Comparison of ENCODE assay signal across 13 mouse cellular contexts in genomic region chr9:45815525-45815924, GRCm38 (mm10). TPM values are rescaled to one million over a fixed set of nuclear protein-coding genes. Genes with fewer than 3 reads are reported as not detected.
DNase-seq lines count a peak whose midpoint lies in the region; ATAC-seq and TF ChIP-seq lines count a peak whose summit lies in the region.
"Had no signal": no experiment of that assay in that cellular context is flagged by ENCODE, and none has a peak within 500 bp of the region (broad histone marks: within the 10 kb centered on the region; RNA-seq: fewer than 3 reads in every experiment).

No protein-coding gene starts in this region.

- no peak overlapping the region for H3K4me3 ChIP-seq in heart, embryonic 15.5 days
- H3K4me3 ChIP-seq in hindbrain, postnatal 0 days (ENCODE audit: low read length): no peak overlapping the region
- H3K4me3 ChIP-seq: embryonic facial prominence, embryonic 13.5 days; heart, embryonic 13.5 days; limb, embryonic 10.5 days had no signal

- TF ChIP-seq CTCF in hindbrain, postnatal 0 days (IDR thresholded peaks at IDR 0.05; ENCODE audit: low read depth): no peak

- H3K9ac ChIP-seq in heart, embryonic 15.5 days: no peak overlapping the region
- no peak overlapping the region for H3K9ac ChIP-seq in hindbrain, postnatal 0 days (replicated peaks; ENCODE audit: low read length)
- H3K9ac ChIP-seq: embryonic facial prominence, embryonic 13.5 days; heart, embryonic 13.5 days had no signal

- intact Hi-C loops in heart, postnatal 14 days (cut with DNase I): no loop called here

- no peak overlapping the region for H3K4me2 ChIP-seq in heart, embryonic 15.5 days
- H3K4me2 ChIP-seq in hindbrain, postnatal 0 days (ENCODE audit: low read depth, low read length): no peak overlapping the region
- H3K4me2 ChIP-seq: embryonic facial prominence, embryonic 13.5 days; heart, embryonic 13.5 days had no signal

- ATAC-seq in heart, embryonic 15.5 days (replicated peaks; ENCODE audit: insufficient number of reproducible peaks, insufficient read depth, low FRiP score, low read depth): no peak
- ATAC-seq in hindbrain, postnatal 0 days: peak; percentile 10; the same call in 1 of the 2 replicates
- ATAC-seq: Patski had no signal

- peak overlapping the region; percentile 27; the same call in 1 of the 2 replicates for H3K27ac ChIP-seq in heart, embryonic 15.5 days
- H3K27ac ChIP-seq in hindbrain, postnatal 0 days: peak overlapping the region; percentile 43; the same call in 1 of the 2 replicates
- H3K27ac ChIP-seq: embryonic facial prominence, embryonic 13.5 days; heart, embryonic 13.5 days; limb, embryonic 10.5 days; macrophage had no signal

- peaks cover 15% of the 10 kb centered on the region for H3K36me3 ChIP-seq in heart, embryonic 15.5 days
- H3K36me3 ChIP-seq in hindbrain, postnatal 0 days (ENCODE audit: insufficient read depth, low read length): peaks cover 6% of the 10 kb centered on the region; the same call in 1 of the 2 replicates

- no peaks in the 10 kb centered on the region for H3K27me3 ChIP-seq in heart, embryonic 15.5 days
- no peaks in the 10 kb centered on the region for H3K27me3 ChIP-seq in hindbrain, postnatal 0 days (ENCODE audit: insufficient read depth, low read length)
- H3K27me3 ChIP-seq: embryonic facial prominence, embryonic 13.5 days; heart, embryonic 13.5 days; Patski had no signal

- WGBS in heart, embryonic 15.5 days: 81% methylated on average over 10 of the region's 10 CpGs
- 82% methylated on average over 10 of the region's 10 CpGs for WGBS in hindbrain, postnatal 0 days

- H3K4me1 ChIP-seq in heart, embryonic 15.5 days (replicated peaks): peaks cover 16% of the 10 kb centered on the region
- no peaks in the 10 kb centered on the region for H3K4me1 ChIP-seq in hindbrain, postnatal 0 days (ENCODE audit: insufficient read depth, low read length)
- H3K4me1 ChIP-seq: embryonic facial prominence, embryonic 13.5 days; limb, embryonic 10.5 days had no signal

- no peaks in the 10 kb centered on the region for H3K9me3 ChIP-seq in heart, embryonic 15.5 days (replicated peaks)
- no peaks in the 10 kb centered on the region for H3K9me3 ChIP-seq in hindbrain, postnatal 0 days (ENCODE audit: low read length)
- H3K9me3 ChIP-seq: embryonic facial prominence, embryonic 13.5 days; heart, embryonic 13.5 days; limb, embryonic 10.5 days had no signal

- no peak for DNase-seq in heart, postnatal 14 days
- DNase-seq in ZHBTc4 (ENCODE audit: low read depth, low spot score) (peak; percentile 29), MN1 (ENCODE audit: low spot score) (no peak)
- DNase-seq in hindbrain, postnatal 0 days (ENCODE audit: low spot score): no peak
- DNase-seq in lung, postnatal 4 days: peak; percentile 48 to 60
- DNase-seq in thymus, adult 18-20 months: no peak
- DNase-seq in cerebellum, adult 18-20 months: no peak

RNA-seq across cellular contexts. Expression of gene Cep164, which starts 13.0 kb away (rescaled TPM):
- 12.4 and 16.5 TPM in 2 replicates for polyA plus RNA-seq in heart, embryonic 15.5 days (2015; fragmentation: Nextera tagmentation; extraction: Ambion mirVana)
- 1 to 10 TPM; 7.0 TPM for total RNA-seq in heart, postnatal 14 days (2021)
- total RNA-seq in hindbrain, postnatal 0 days (2014; rRNA removed): 13.7 and 24.6 TPM in 2 replicates
- 14.2 and 14.3 TPM in 2 replicates for polyA plus RNA-seq in hindbrain, postnatal 0 days (2015; fragmentation: Nextera tagmentation; extraction: Ambion mirVana)

RNA-seq across cellular contexts. Expression of gene Bace1, which starts 22.9 kb away (rescaled TPM):
- 18.2 and 24.5 TPM in 2 replicates for polyA plus RNA-seq in heart, embryonic 15.5 days (2015; fragmentation: Nextera tagmentation; extraction: Ambion mirVana)
- 10 to 100 TPM; 39.8 to 40.4 TPM for total RNA-seq in heart, postnatal 14 days (2021)
- 77.0 and 92.0 TPM in 2 replicates for total RNA-seq in hindbrain, postnatal 0 days (2014; rRNA removed)
- polyA plus RNA-seq in hindbrain, postnatal 0 days (2015; fragmentation: Nextera tagmentation; extraction: Ambion mirVana): 39.3 TPM in 2 replicates

Comparison
In these comparisons a context has a peak if more than half of its experiments do, and no peak if none do; other contexts are left out.
1. DNase-seq: peak in ZHBTc4 (single experiment) and lung, postnatal 4 days (2 of 2); none in heart, postnatal 14 days (0 of 2), hindbrain, postnatal 0 days (single experiment), thymus, adult 18-20 months (0 of 2), cerebellum, adult 18-20 months (0 of 2) and MN1 (single experiment).